Comparison of ENCODE assay signal across 8 mouse cellular contexts in the genomic region with DNA sequence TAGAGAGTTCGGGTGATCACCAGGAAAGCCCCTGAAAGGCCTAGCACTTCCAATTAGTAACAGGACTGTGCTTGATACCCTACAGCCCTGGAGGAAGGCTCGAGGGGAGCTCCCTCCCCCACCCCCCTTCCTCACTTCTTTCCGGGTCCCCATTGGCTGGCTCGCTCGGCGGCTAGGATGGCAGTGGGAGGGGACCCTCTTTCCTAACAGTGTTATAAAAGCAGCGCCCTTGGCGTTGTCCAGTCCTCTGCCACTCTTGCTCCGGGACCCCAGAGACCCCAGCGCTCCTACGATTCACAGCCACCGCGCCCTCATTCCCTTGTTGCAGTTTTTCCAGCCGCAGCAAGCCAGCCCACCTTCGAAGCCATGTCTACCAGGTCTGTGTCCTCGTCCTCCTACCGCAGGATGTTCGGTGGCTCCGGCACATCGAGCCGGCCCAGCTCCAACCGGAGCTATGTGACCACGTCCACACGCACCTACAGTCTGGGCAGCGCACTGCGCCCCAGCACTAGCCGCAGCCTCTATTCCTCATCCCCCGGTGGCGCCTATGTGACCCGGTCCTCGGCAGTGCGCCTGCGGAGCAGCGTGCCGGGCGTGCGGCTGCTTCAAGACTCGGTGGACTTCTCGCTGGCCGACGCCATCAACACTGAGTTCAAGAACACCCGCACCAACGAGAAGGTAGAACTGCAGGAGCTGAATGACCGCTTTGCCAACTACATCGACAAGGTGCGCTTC. TPM values are rescaled to one million over a fixed set of nuclear protein-coding genes. Genes with fewer than 3 reads are reported as not detected.
DNase-seq lines count a peak whose midpoint lies in the region; ATAC-seq and TF ChIP-seq lines count a peak whose summit lies in the region.

No protein-coding gene starts in this region.

- H3K36me3 ChIP-seq in G1E (replicated peaks): peaks cover 9% of the 10 kb centered on the region
- H3K36me3 ChIP-seq in heart, postnatal 0 days (replicated peaks; ENCODE audit: control insufficient read depth, insufficient read depth, low read length): peaks cover 23% of the 10 kb centered on the region

- TF ChIP-seq CTCF in G1E (IDR thresholded peaks at IDR 0.05; ENCODE audit: low read depth, low read length): no peak
- TF ChIP-seq CTCF in bone marrow macrophage, adult 2 months (IDR thresholded peaks at IDR 0.05; ENCODE audit: low read depth, low read length): no peak
- no peak for TF ChIP-seq CTCF in embryonic fibroblast, embryonic 13.5 days (IDR thresholded peaks at IDR 0.05; ENCODE audit: borderline replicate concordance, insufficient read depth, low read length)
- TF ChIP-seq CTCF in heart, postnatal 0 days (IDR thresholded peaks at IDR 0.05; ENCODE audit: low read depth): no peak

- peak overlapping the region; percentile 63 for H3K4me2 ChIP-seq in heart, postnatal 0 days (ENCODE audit: low read depth, low read length)

- peak overlapping the region; percentile 75 for H3K4me3 ChIP-seq in G1E (ENCODE audit: low read depth, low read length)
- H3K4me3 ChIP-seq in bone marrow macrophage, adult 2 months (ENCODE audit: insufficient read depth, low read length): peak overlapping the region; percentile 80
- peak overlapping the region; percentile 94 for H3K4me3 ChIP-seq in embryonic fibroblast, embryonic 13.5 days (ENCODE audit: insufficient read depth, low read length)
- peak overlapping the region; percentile 67 for H3K4me3 ChIP-seq in heart, postnatal 0 days (ENCODE audit: low read depth, low read length)

- peak; percentile 66 for DNase-seq in G1E (ENCODE audit: low spot score)
- peak; percentile 94 for DNase-seq in heart, postnatal 0 days (ENCODE audit: low spot score)
- peak; percentile 58 to 64 for DNase-seq in kidney, postnatal 36 days
- peak; percentile 90 for DNase-seq in lung, postnatal 25 days (ENCODE audit: low spot score)
- DNase-seq in ovary, postnatal 36 days (ENCODE audit: low spot score): peak; percentile 82
- peak; percentile 61 for DNase-seq in urinary bladder, adult 2 months (ENCODE audit: low spot score)

- H3K4me1 ChIP-seq in G1E (ENCODE audit: insufficient read depth, low read depth, low read length): peaks cover 42% of the 10 kb centered on the region
- peaks cover 23% of the 10 kb centered on the region for H3K4me1 ChIP-seq in bone marrow macrophage, adult 2 months (ENCODE audit: control insufficient read depth, insufficient read depth, low read length)
- no peaks in the 10 kb centered on the region for H3K4me1 ChIP-seq in embryonic fibroblast, embryonic 13.5 days (ENCODE audit: control insufficient read depth, insufficient read depth, low read length)
- peaks cover 14% of the 10 kb centered on the region for H3K4me1 ChIP-seq in heart, postnatal 0 days (ENCODE audit: control insufficient read depth, insufficient read depth)

- no peaks in the 10 kb centered on the region for H3K9me3 ChIP-seq in G1E (replicated peaks)
- H3K9me3 ChIP-seq in heart, postnatal 0 days (replicated peaks; ENCODE audit: control insufficient read depth, low read length): no peaks in the 10 kb centered on the region

- peaks cover 64% of the 10 kb centered on the region for H3K27me3 ChIP-seq in G1E (ENCODE audit: insufficient read depth, low read length)
- H3K27me3 ChIP-seq in heart, postnatal 0 days (ENCODE audit: control insufficient read depth, insufficient read depth, low read length): no peaks in the 10 kb centered on the region

- WGBS in heart, postnatal 0 days: under 1% methylated on average over 46 of the region's 46 CpGs

- ATAC-seq in G1E (ENCODE audit: extremely low read depth, insufficient number of reproducible peaks, low FRiP score, poor library complexity, severe bottlenecking): peak; percentile 59
- peak; percentile 85 for ATAC-seq in heart, postnatal 0 days (ENCODE audit: insufficient read depth, low read depth)

- H3K9ac ChIP-seq in heart, postnatal 0 days (replicated peaks; ENCODE audit: low read depth, low read length): peak overlapping the region; percentile 81

- TF ChIP-seq EP300 in heart, postnatal 0 days (IDR thresholded peaks at IDR 0.05; ENCODE audit: low read depth): no peak

- H3K27ac ChIP-seq in bone marrow macrophage, adult 2 months (ENCODE audit: insufficient read depth, low read depth, low read length): peak overlapping the region; percentile 100
- H3K27ac ChIP-seq in embryonic fibroblast, embryonic 13.5 days (ENCODE audit: insufficient read depth, low read length): peak overlapping the region; percentile 100
- peak overlapping the region; percentile 97 for H3K27ac ChIP-seq in heart, postnatal 0 days (ENCODE audit: low read depth)

- TF ChIP-seq POLR2A in bone marrow macrophage, adult 2 months (IDR thresholded peaks at IDR 0.05; ENCODE audit: borderline replicate concordance, low read depth, low read length): peak; percentile 95
- TF ChIP-seq POLR2A in embryonic fibroblast, embryonic 13.5 days (IDR thresholded peaks at IDR 0.05; ENCODE audit: low read depth, low read length): peak; percentile 99

RNA-seq across cellular contexts. Expression of a gene that starts 0.5 kb away (rescaled TPM):
- total RNA-seq in G1E (2014; fragmentation: Nextera tagmentation) (222 and 227 TPM in 2 replicates), G1E (2017) (1,355 and 1,410 TPM in 2 replicates)
- polyA plus RNA-seq in G1E (2012): 451 and 565 TPM in 2 replicates
- 1,643 and 1,732 TPM in 2 replicates for polyA plus RNA-seq in bone marrow macrophage, adult 2 months (2012; ENCODE audit: insufficient read depth, insufficient read length, missing spikeins)
- polyA plus RNA-seq in embryonic fibroblast, embryonic 13.5 days (2011; ENCODE audit: insufficient read length, low read depth, missing spikeins): 3,430 and 4,672 TPM in 2 replicates
- 2,529 and 2,768 TPM in 2 replicates for total RNA-seq in heart, postnatal 0 days (2014; rRNA removed; ENCODE audit: low replicate concordance)
- 696 and 707 TPM in 2 replicates for polyA plus RNA-seq in heart, postnatal 0 days (2015; fragmentation: Nextera tagmentation; extraction: Ambion mirVana)
- 971 and 1,095 TPM in 2 replicates for polyA plus RNA-seq in urinary bladder, adult 2 months (2012; rRNA removed)

RNA-seq across cellular contexts. Expression of a gene that starts 29.8 kb away (rescaled TPM):
- 20.2 and 22.4 TPM in 2 replicates for total RNA-seq in G1E (2014; fragmentation: Nextera tagmentation)
- 7.3 and 9.1 TPM in 2 replicates for total RNA-seq in G1E (2017)
- polyA plus RNA-seq in G1E (2012): 0.44 and 0.56 TPM in 2 replicates
- polyA plus RNA-seq in bone marrow macrophage, adult 2 months (2012; ENCODE audit: insufficient read depth, insufficient read length, missing spikeins): 3.9 and 6.9 TPM in 2 replicates
- 7.9 and 14.3 TPM in 2 replicates for polyA plus RNA-seq in embryonic fibroblast, embryonic 13.5 days (2011; ENCODE audit: insufficient read length, low read depth, missing spikeins)
- total RNA-seq in heart, postnatal 0 days (2014; rRNA removed; ENCODE audit: low replicate concordance): 5.7 and 19.0 TPM in 2 replicates
- polyA plus RNA-seq in heart, postnatal 0 days (2015; fragmentation: Nextera tagmentation; extraction: Ambion mirVana): 9.3 and 10.3 TPM in 2 replicates
- 9.8 and 10.0 TPM in 2 replicates for polyA plus RNA-seq in urinary bladder, adult 2 months (2012; rRNA removed)

Comparison
In these comparisons a context has a peak if more than half of its experiments do, and no peak if none do; other contexts are left out.
1. Peak in every context shown above with its lines: DNase-seq, ATAC-seq, H3K4me3 ChIP-seq and H3K27ac ChIP-seq.